Mouse (Mus musculus): ENCODE results near the gene Nisch. TPM values are rescaled to one million over a fixed set of nuclear protein-coding genes. Genes with fewer than 3 reads are reported as not detected.

Gene Nisch
- 30.9 TPM for polyA plus RNA-seq (2014; fragmentation: Illumina TruSeq; extraction: RNeasy Lipid Tissue Mini Kit (QIAGEN cat#74804); ENCODE audit: low replicate concordance)

GRCm38 (mm10) chr14:31216846-31217245 is at the start of gene Nisch:
Gene Nisch (minus strand): TSS chr14:31216946.

GRCm38 (mm10) chr14:31251084-31251604 is 34.4 kb upstream of the Nisch start, which contains the start of the genes Phf7 and Bap1:
Gene Phf7 (minus strand): TSS chr14:31251317.
Gene Bap1 (plus strand): TSS chr14:31251450.

GRCm38 (mm10) chr14:31217666-31218065 is 920 bp upstream of the Nisch start, which contains the start of gene Sema3g:
Gene Sema3g (plus strand): TSS chr14:31217860.

GRCm38 (mm10) chr14:31208084-31208483 is 8.7 kb downstream of the Nisch start, which contains the start of gene Tnnc1:
Gene Tnnc1 (plus strand): TSS chr14:31208312.

GRCm38 (mm10) chr14:31168425-31168824 is 48.3 kb downstream of the Nisch start, which contains the start of gene Stab1:
Gene Stab1 (minus strand): TSS chr14:31168641.

GRCm38 (mm10) chr14:31130236-31131220 is 86.2 kb downstream of the Nisch start, which contains the start of gene Nt5dc2:
Gene Nt5dc2 (plus strand): TSS chr14:31131053.

GRCm38 (mm10) chr14:31128826-31129219 is 87.9 kb downstream of the Nisch start, which contains the start of gene Smim4:
Gene Smim4 (minus strand): TSS chr14:31128956.

Other genes with a start within 250 kb of the Nisch start
- 53.7 TPM for gene Glt8d1, start 215.5 kb downstream of the Nisch start, polyA plus RNA-seq (2014; fragmentation: Illumina TruSeq; extraction: RNeasy Lipid Tissue Mini Kit (QIAGEN cat#74804); ENCODE audit: low replicate concordance)
- 306 TPM for gene Spcs1, start 215.3 kb downstream of the Nisch start, polyA plus RNA-seq (2014; fragmentation: Illumina TruSeq; extraction: RNeasy Lipid Tissue Mini Kit (QIAGEN cat#74804); ENCODE audit: low replicate concordance)
- 44.3 TPM for gene Pbrm1, start 197.8 kb downstream of the Nisch start, polyA plus RNA-seq (2014; fragmentation: Illumina TruSeq; extraction: RNeasy Lipid Tissue Mini Kit (QIAGEN cat#74804); ENCODE audit: low replicate concordance)
- 103 TPM for gene Gnl3, start 197.8 kb downstream of the Nisch start, polyA plus RNA-seq (2014; fragmentation: Illumina TruSeq; extraction: RNeasy Lipid Tissue Mini Kit (QIAGEN cat#74804); ENCODE audit: low replicate concordance)
- 5.6 TPM for gene Smim4, start 88.0 kb downstream of the Nisch start, polyA plus RNA-seq (2014; fragmentation: Illumina TruSeq; extraction: RNeasy Lipid Tissue Mini Kit (QIAGEN cat#74804); ENCODE audit: low replicate concordance)
- not detected for gene Nt5dc2, start 85.9 kb downstream of the Nisch start, polyA plus RNA-seq (2014; fragmentation: Illumina TruSeq; extraction: RNeasy Lipid Tissue Mini Kit (QIAGEN cat#74804); ENCODE audit: low replicate concordance)
- gene Stab1, start 48.3 kb downstream of the Nisch start, polyA plus RNA-seq (2014; fragmentation: Illumina TruSeq; extraction: RNeasy Lipid Tissue Mini Kit (QIAGEN cat#74804); ENCODE audit: low replicate concordance): 0.26 TPM
- gene Tnnc1, start 8.6 kb downstream of the Nisch start, polyA plus RNA-seq (2014; fragmentation: Illumina TruSeq; extraction: RNeasy Lipid Tissue Mini Kit (QIAGEN cat#74804); ENCODE audit: low replicate concordance): not detected
- 0.19 TPM for gene Sema3g, start 914 bp upstream of the Nisch start, polyA plus RNA-seq (2014; fragmentation: Illumina TruSeq; extraction: RNeasy Lipid Tissue Mini Kit (QIAGEN cat#74804); ENCODE audit: low replicate concordance)
- gene Phf7, start 34.4 kb upstream of the Nisch start, polyA plus RNA-seq (2014; fragmentation: Illumina TruSeq; extraction: RNeasy Lipid Tissue Mini Kit (QIAGEN cat#74804); ENCODE audit: low replicate concordance): 6.1 TPM
- 1.7 TPM for gene Bap1, start 34.5 kb upstream of the Nisch start, polyA plus RNA-seq (2014; fragmentation: Illumina TruSeq; extraction: RNeasy Lipid Tissue Mini Kit (QIAGEN cat#74804); ENCODE audit: low replicate concordance)
- not detected for gene Dnah1, start 107.0 kb upstream of the Nisch start, polyA plus RNA-seq (2014; fragmentation: Illumina TruSeq; extraction: RNeasy Lipid Tissue Mini Kit (QIAGEN cat#74804); ENCODE audit: low replicate concordance)
- gene Capn7, start 119.7 kb upstream of the Nisch start, polyA plus RNA-seq (2014; fragmentation: Illumina TruSeq; extraction: RNeasy Lipid Tissue Mini Kit (QIAGEN cat#74804); ENCODE audit: low replicate concordance): 114 TPM
- 11.6 TPM for gene Sh3bp5, start 219.1 kb upstream of the Nisch start, polyA plus RNA-seq (2014; fragmentation: Illumina TruSeq; extraction: RNeasy Lipid Tissue Mini Kit (QIAGEN cat#74804); ENCODE audit: low replicate concordance)